Mouse (Mus musculus): ENCODE results near the gene Abhd13. TPM values are rescaled to one million over a fixed set of nuclear protein-coding genes. Genes with fewer than 3 reads are reported as not detected.

The Abhd13 gene
- polyA plus RNA-seq (2014; fragmentation: Nextera tagmentation; extraction: Ambion mirVana) = 19.8 and 21.4 TPM in 2 replicates

GRCm38 (mm10) chr8:9977573-9978314 is at the start of gene Abhd13, which contains the start of gene Lig4:
Gene Abhd13, plus strand, starts transcription at chr8:9977707.
Gene Lig4, minus strand, starts transcription at chr8:9977686.
- Histone ChIP-seq H3K4me3 (replicated peaks; ENCODE audit: low read length) (peak within 1 kb of the TSS; percentile 87), H3K27me3 (ENCODE audit: control insufficient read depth, insufficient read depth, low read length) (no peaks in the 10 kb centered on the region), H3K9ac (peak within 1 kb of the TSS; percentile 88), H3K9me3 (ENCODE audit: control insufficient read depth, low read length) (no peaks in the 10 kb centered on the region), H3K4me2 (replicated peaks) (peak within 1 kb of the TSS; percentile 56), H3K4me1 (replicated peaks; ENCODE audit: control insufficient read depth, insufficient read depth, low read length) (peaks cover 37% of the 10 kb centered on the region), H3K36me3 (replicated peaks; ENCODE audit: control insufficient read depth, insufficient read depth) (peaks cover 9% of the 10 kb centered on the region), H3K27ac (peak within 1 kb of the TSS; percentile 86)
- WGBS = under 1% methylated on average over 67 of the region's 68 CpGs
- DNase-seq (ENCODE audit: low spot score) (peak; percentile 99), ATAC-seq (ENCODE audit: low FRiP score) (peak; percentile 67)

GRCm38 (mm10) chr8:9929746-9930445 is 47.6 kb upstream of the Abhd13 start:
- H3K36me3 ChIP-seq (replicated peaks; ENCODE audit: control insufficient read depth, insufficient read depth) = no peaks in the 10 kb centered on the region
- no peak overlapping the region for H3K27ac ChIP-seq
- ATAC-seq (ENCODE audit: low FRiP score) = no peak
- no peaks in the 10 kb centered on the region for H3K27me3 ChIP-seq (ENCODE audit: control insufficient read depth, insufficient read depth, low read length)
- WGBS = 66% methylated on average over 14 of the region's 14 CpGs
- no peaks in the 10 kb centered on the region for H3K9me3 ChIP-seq (ENCODE audit: control insufficient read depth, low read length)
- H3K9ac ChIP-seq = no peak overlapping the region
- no peak overlapping the region for H3K4me3 ChIP-seq (replicated peaks; ENCODE audit: low read length)
- H3K4me1 ChIP-seq (replicated peaks; ENCODE audit: control insufficient read depth, insufficient read depth, low read length) = no peaks in the 10 kb centered on the region
- no peak overlapping the region for H3K4me2 ChIP-seq (replicated peaks)
- DNase-seq (ENCODE audit: low spot score) = no peak

- DNase-seq (ENCODE audit: low spot score) = no peak
- H3K4me3 ChIP-seq (replicated peaks; ENCODE audit: low read length) = no peak overlapping the region
- no peak overlapping the region for H3K9ac ChIP-seq
- H3K27ac ChIP-seq = no peak overlapping the region
- H3K4me1 ChIP-seq (replicated peaks; ENCODE audit: control insufficient read depth, insufficient read depth, low read length) = no peaks in the 10 kb centered on the region
- H3K9me3 ChIP-seq (ENCODE audit: control insufficient read depth, low read length) = no peaks in the 10 kb centered on the region
- H3K27me3 ChIP-seq (ENCODE audit: control insufficient read depth, insufficient read depth, low read length) = no peaks in the 10 kb centered on the region
- ATAC-seq (ENCODE audit: low FRiP score) = no peak
- H3K4me2 ChIP-seq (replicated peaks) = no peak overlapping the region
- no peaks in the 10 kb centered on the region for H3K36me3 ChIP-seq (replicated peaks; ENCODE audit: control insufficient read depth, insufficient read depth)
Observed at GRCm38 (mm10) chr8:9932711-9933110, 44.8 kb upstream of the Abhd13 start.

GRCm38 (mm10) chr8:9934891-9935565 is 42.5 kb upstream of the Abhd13 start:
- no peaks in the 10 kb centered on the region for H3K9me3 ChIP-seq (ENCODE audit: control insufficient read depth, low read length)
- WGBS = 37% methylated on average over 10 of the region's 10 CpGs
- no peak overlapping the region for H3K4me3 ChIP-seq (replicated peaks; ENCODE audit: low read length)
- no peak overlapping the region for H3K4me2 ChIP-seq (replicated peaks)
- DNase-seq (ENCODE audit: low spot score) (peak; percentile 72), ATAC-seq (ENCODE audit: low FRiP score) (peak; percentile 46; the same call in 1 of the 2 replicates)
- H3K9ac ChIP-seq = no peak overlapping the region
- H3K27me3 ChIP-seq (ENCODE audit: control insufficient read depth, insufficient read depth, low read length) = no peaks in the 10 kb centered on the region
- no peaks in the 10 kb centered on the region for H3K4me1 ChIP-seq (replicated peaks; ENCODE audit: control insufficient read depth, insufficient read depth, low read length)
- H3K36me3 ChIP-seq (replicated peaks; ENCODE audit: control insufficient read depth, insufficient read depth) = no peaks in the 10 kb centered on the region
- no peak overlapping the region for H3K27ac ChIP-seq

- Histone ChIP-seq H3K4me1 (replicated peaks; ENCODE audit: control insufficient read depth, insufficient read depth, low read length) (no peaks in the 10 kb centered on the region), H3K27me3 (ENCODE audit: control insufficient read depth, insufficient read depth, low read length) (no peaks in the 10 kb centered on the region), H3K27ac (no peak overlapping the region), H3K4me3 (replicated peaks; ENCODE audit: low read length) (no peak overlapping the region), H3K4me2 (replicated peaks) (no peak overlapping the region), H3K9me3 (ENCODE audit: control insufficient read depth, low read length) (no peaks in the 10 kb centered on the region), H3K36me3 (replicated peaks; ENCODE audit: control insufficient read depth, insufficient read depth) (no peaks in the 10 kb centered on the region), H3K9ac (no peak overlapping the region)
- 70% methylated on average over 7 of the region's 7 CpGs for WGBS
- DNase-seq (ENCODE audit: low spot score) (no peak), ATAC-seq (ENCODE audit: low FRiP score) (no peak)
Observed at GRCm38 (mm10) chr8:9935574-9935973, 41.9 kb upstream of the Abhd13 start.

- H3K4me3 ChIP-seq (replicated peaks; ENCODE audit: low read length) = no peak overlapping the region
- H3K4me2 ChIP-seq (replicated peaks) = no peak overlapping the region
- H3K9ac ChIP-seq = no peak overlapping the region
- H3K9me3 ChIP-seq (ENCODE audit: control insufficient read depth, low read length) = no peaks in the 10 kb centered on the region
- no peak overlapping the region for H3K27ac ChIP-seq
- no peaks in the 10 kb centered on the region for H3K4me1 ChIP-seq (replicated peaks; ENCODE audit: control insufficient read depth, insufficient read depth, low read length)
- H3K36me3 ChIP-seq (replicated peaks; ENCODE audit: control insufficient read depth, insufficient read depth) = no peaks in the 10 kb centered on the region
- ATAC-seq (ENCODE audit: low FRiP score) (no peak), DNase-seq (ENCODE audit: low spot score) (no peak)
- no peaks in the 10 kb centered on the region for H3K27me3 ChIP-seq (ENCODE audit: control insufficient read depth, insufficient read depth, low read length)
- 67% methylated on average over 10 of the region's 10 CpGs for WGBS
Observed at GRCm38 (mm10) chr8:9949134-9949890, 28.2 kb upstream of the Abhd13 start.

- no peak for ATAC-seq (ENCODE audit: low FRiP score)
- no peak overlapping the region for H3K4me2 ChIP-seq (replicated peaks)
- WGBS = 76% methylated on average over 4 of the region's 4 CpGs
- no peak overlapping the region for H3K4me3 ChIP-seq (replicated peaks; ENCODE audit: low read length)
- no peak overlapping the region for H3K9ac ChIP-seq
- H3K27ac ChIP-seq = no peak overlapping the region
- H3K27me3 ChIP-seq (ENCODE audit: control insufficient read depth, insufficient read depth, low read length) = no peaks in the 10 kb centered on the region
- H3K4me1 ChIP-seq (replicated peaks; ENCODE audit: control insufficient read depth, insufficient read depth, low read length) = no peaks in the 10 kb centered on the region
- no peaks in the 10 kb centered on the region for H3K36me3 ChIP-seq (replicated peaks; ENCODE audit: control insufficient read depth, insufficient read depth)
- H3K9me3 ChIP-seq (ENCODE audit: control insufficient read depth, low read length) = no peaks in the 10 kb centered on the region
- no peak for DNase-seq (ENCODE audit: low spot score)
Observed at GRCm38 (mm10) chr8:9958338-9958737, 19.2 kb upstream of the Abhd13 start.

- no peak for ATAC-seq (ENCODE audit: low FRiP score)
- Histone ChIP-seq H3K9me3 (ENCODE audit: control insufficient read depth, low read length) (no peaks in the 10 kb centered on the region), H3K4me2 (replicated peaks) (no peak overlapping the region), H3K27ac (no peak overlapping the region), H3K27me3 (ENCODE audit: control insufficient read depth, insufficient read depth, low read length) (no peaks in the 10 kb centered on the region), H3K9ac (no peak overlapping the region), H3K36me3 (replicated peaks; ENCODE audit: control insufficient read depth, insufficient read depth) (no peaks in the 10 kb centered on the region), H3K4me3 (replicated peaks; ENCODE audit: low read length) (no peak overlapping the region), H3K4me1 (replicated peaks; ENCODE audit: control insufficient read depth, insufficient read depth, low read length) (no peaks in the 10 kb centered on the region)
- WGBS = 100% methylated on average over 2 of the region's 2 CpGs
- no peak for DNase-seq (ENCODE audit: low spot score)
Observed at GRCm38 (mm10) chr8:9959919-9960318, 17.6 kb upstream of the Abhd13 start.

GRCm38 (mm10) chr8:9971866-9972265 is 5.6 kb upstream of the Abhd13 start:
- DNase-seq (ENCODE audit: low spot score) (no peak), ATAC-seq (ENCODE audit: low FRiP score) (no peak)
- H3K4me3 ChIP-seq (replicated peaks; ENCODE audit: low read length) = no peak overlapping the region
- no peak overlapping the region for H3K9ac ChIP-seq
- 95% methylated on average over 9 of the region's 9 CpGs for WGBS
- peaks cover 47% of the 10 kb centered on the region for H3K36me3 ChIP-seq (replicated peaks; ENCODE audit: control insufficient read depth, insufficient read depth)
- no peaks in the 10 kb centered on the region for H3K27me3 ChIP-seq (ENCODE audit: control insufficient read depth, insufficient read depth, low read length)
- no peak overlapping the region for H3K27ac ChIP-seq
- H3K4me2 ChIP-seq (replicated peaks) = no peak overlapping the region
- H3K4me1 ChIP-seq (replicated peaks; ENCODE audit: control insufficient read depth, insufficient read depth, low read length) = peaks cover 14% of the 10 kb centered on the region
- H3K9me3 ChIP-seq (ENCODE audit: control insufficient read depth, low read length) = no peaks in the 10 kb centered on the region

Measured in hindbrain, embryonic 14.5 days (tissue).